In the genomic region with DNA sequence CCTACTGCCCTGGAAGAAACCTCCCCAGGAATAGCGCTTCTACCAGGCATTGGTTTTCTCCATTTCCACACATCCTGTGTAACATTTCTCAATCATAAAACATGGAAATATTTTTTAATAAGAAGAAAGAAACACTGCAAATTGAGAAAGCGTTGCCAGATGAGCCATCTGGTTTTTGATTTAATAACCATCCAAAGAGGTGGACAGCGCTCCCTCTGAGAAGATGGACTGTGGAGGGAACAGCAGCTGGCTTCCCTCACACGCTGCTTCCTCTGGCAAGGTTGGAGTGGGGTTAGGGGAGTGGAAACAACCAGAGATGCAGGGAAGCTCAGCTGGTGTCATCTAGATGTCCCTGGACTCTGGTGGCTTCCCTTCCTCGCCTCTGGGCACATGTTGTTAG, we compare ENCODE assay signal across 15 mouse cellular contexts.
A peak's percentile ranks its signal among the peaks of the same experiment; 100 is the strongest.
DNase-seq lines count a peak whose midpoint lies in the region; ATAC-seq and TF ChIP-seq lines count a peak whose summit lies in the region.
"Had no signal": no experiment of that assay in that cellular context is flagged by ENCODE, and none has a peak within 500 bp of the region (broad histone marks: within the 10 kb centered on the region; RNA-seq: fewer than 3 reads in every experiment).

No protein-coding gene starts in this region.

- TF ChIP-seq EP300 in lung, postnatal 0 days (IDR thresholded peaks at IDR 0.05) = peak; percentile 36; the same call in 1 of the 2 replicates

- TF ChIP-seq CTCF in intestine, postnatal 0 days (IDR thresholded peaks at IDR 0.05; ENCODE audit: low read depth) = peak; percentile 39
- TF ChIP-seq CTCF in lung, postnatal 0 days (IDR thresholded peaks at IDR 0.05) = peak; percentile 39; the same call in 1 of the 2 replicates

- 57% methylated on average over 5 of the region's 5 CpGs for WGBS in intestine, postnatal 0 days
- WGBS in lung, postnatal 0 days = 54% methylated on average over 5 of the region's 5 CpGs

- no peak overlapping the region for H3K27ac ChIP-seq in intestine, postnatal 0 days (ENCODE audit: low read depth, low read length)
- H3K27ac ChIP-seq in lung, postnatal 0 days (ENCODE audit: low read length) = no peak overlapping the region
- H3K27ac ChIP-seq: embryonic facial prominence, embryonic 12.5 days; forebrain, embryonic 12.5 days; liver, embryonic 15.5 days; neural tube, embryonic 15.5 days had no signal

- DNase-seq in urinary bladder, postnatal 14 days (ENCODE audit: low spot score) = peak; percentile 33
- no peak for DNase-seq in urinary bladder, adult 2 months (ENCODE audit: low spot score)
- DNase-seq in lung, postnatal 0 days (ENCODE audit: low spot score) = peak; percentile 76
- DNase-seq in B cell, adult 2 months = no peak
- no peak for DNase-seq in embryo, embryonic 10 days (ENCODE audit: low spot score)
- DNase-seq: cerebellum, adult 9-10 months; midbrain, embryonic 14.5 days; right cerebral cortex, postnatal 14 days; thymus, postnatal 36 days had no signal

- no peaks in the 10 kb centered on the region for H3K36me3 ChIP-seq in intestine, postnatal 0 days (ENCODE audit: control insufficient read depth, insufficient read depth)
- H3K36me3 ChIP-seq in lung, postnatal 0 days (ENCODE audit: insufficient read depth, low read length) = no peaks in the 10 kb centered on the region
- H3K36me3 ChIP-seq: embryonic facial prominence, embryonic 12.5 days; forebrain, embryonic 12.5 days; liver, embryonic 15.5 days; neural tube, embryonic 15.5 days had no signal

- H3K9me3 ChIP-seq in intestine, postnatal 0 days (ENCODE audit: control insufficient read depth) = no peaks in the 10 kb centered on the region
- H3K9me3 ChIP-seq in lung, postnatal 0 days (ENCODE audit: low read length) = no peaks in the 10 kb centered on the region
- H3K9me3 ChIP-seq: embryonic facial prominence, embryonic 12.5 days; forebrain, embryonic 12.5 days; liver, embryonic 15.5 days; neural tube, embryonic 15.5 days had no signal

- no peak overlapping the region for H3K4me2 ChIP-seq in intestine, postnatal 0 days (replicated peaks; ENCODE audit: low read depth)
- no peak overlapping the region for H3K4me2 ChIP-seq in lung, postnatal 0 days (replicated peaks; ENCODE audit: low read depth, low read length)
- H3K4me2 ChIP-seq: embryonic facial prominence, embryonic 12.5 days; forebrain, embryonic 12.5 days; liver, embryonic 15.5 days; neural tube, embryonic 15.5 days had no signal

- no peaks in the 10 kb centered on the region for H3K27me3 ChIP-seq in intestine, postnatal 0 days (replicated peaks; ENCODE audit: control insufficient read depth, insufficient read depth, low read length)
- H3K27me3 ChIP-seq in lung, postnatal 0 days (replicated peaks; ENCODE audit: insufficient read depth, low read length) = no peaks in the 10 kb centered on the region
- H3K27me3 ChIP-seq: embryonic facial prominence, embryonic 12.5 days; forebrain, embryonic 12.5 days; liver, embryonic 15.5 days; neural tube, embryonic 15.5 days had no signal

- no peak overlapping the region for H3K4me3 ChIP-seq in intestine, postnatal 0 days (ENCODE audit: low read depth, low read length)
- H3K4me3 ChIP-seq in lung, postnatal 0 days (ENCODE audit: low read depth, low read length) = no peak overlapping the region
- H3K4me3 ChIP-seq: embryonic facial prominence, embryonic 12.5 days; forebrain, embryonic 12.5 days; liver, embryonic 15.5 days; neural tube, embryonic 15.5 days had no signal

- no peak for ATAC-seq in intestine, postnatal 0 days
- peak; percentile 73 for ATAC-seq in lung, postnatal 0 days
- ATAC-seq in megakaryocyte-erythroid progenitor cell, adult 5-6 weeks (replicated peaks; ENCODE audit: low FRiP score, low TSS enrichment, poor library complexity, severe bottlenecking) = no peak

- H3K9ac ChIP-seq in intestine, postnatal 0 days (ENCODE audit: low read depth, low read length) = no peak overlapping the region
- no peak overlapping the region for H3K9ac ChIP-seq in lung, postnatal 0 days (replicated peaks; ENCODE audit: low read depth)
- H3K9ac ChIP-seq: embryonic facial prominence, embryonic 12.5 days; forebrain, embryonic 12.5 days; liver, embryonic 15.5 days; neural tube, embryonic 15.5 days had no signal

- H3K4me1 ChIP-seq in intestine, postnatal 0 days (replicated peaks; ENCODE audit: control insufficient read depth, insufficient read depth, low read length) = no peaks in the 10 kb centered on the region
- H3K4me1 ChIP-seq in lung, postnatal 0 days (ENCODE audit: insufficient read depth, low read depth, low read length) = peaks cover 5% of the 10 kb centered on the region; the same call in 1 of the 2 replicates
- H3K4me1 ChIP-seq: embryonic facial prominence, embryonic 12.5 days; liver, embryonic 15.5 days had no signal

Comparison
In these comparisons a context has a peak if more than half of its experiments do, and no peak if none do; other contexts are left out.
1. DNase-seq: peak in urinary bladder, postnatal 14 days (single experiment) and lung, postnatal 0 days (single experiment); none in urinary bladder, adult 2 months (single experiment), B cell, adult 2 months (0 of 2) and embryo, embryonic 10 days (single experiment).